Mouse (Mus musculus) c-Kit-positive CD71-positive TER-119-positive erythroid progenitor cells, embryonic 14.5 days (primary cell): ENCODE results near the gene 1810010H24Rik.
"Not testable (repeated sequence)": the region's sequence is repeated elsewhere in the genome, so short reads cannot be mapped to it uniquely, and the experiment has no call there.

Experiments used
- DNase-seq: peaks from one replicate; pipeline ENCODE4 v3.0.0-alpha.2; 2013; ENCODE audit warnings: low spot score

1810010H24Rik gene

GRCm38 (mm10) chr11:107025411-107026321 is at the start of gene 1810010H24Rik:
1810010H24Rik (plus strand) TSS chr11:107025681.
- no peak for DNase-seq

GRCm38 (mm10) chr11:106976194-106976593 is 49.3 kb upstream of the 1810010H24Rik start:
- no peak for DNase-seq

DNA sequence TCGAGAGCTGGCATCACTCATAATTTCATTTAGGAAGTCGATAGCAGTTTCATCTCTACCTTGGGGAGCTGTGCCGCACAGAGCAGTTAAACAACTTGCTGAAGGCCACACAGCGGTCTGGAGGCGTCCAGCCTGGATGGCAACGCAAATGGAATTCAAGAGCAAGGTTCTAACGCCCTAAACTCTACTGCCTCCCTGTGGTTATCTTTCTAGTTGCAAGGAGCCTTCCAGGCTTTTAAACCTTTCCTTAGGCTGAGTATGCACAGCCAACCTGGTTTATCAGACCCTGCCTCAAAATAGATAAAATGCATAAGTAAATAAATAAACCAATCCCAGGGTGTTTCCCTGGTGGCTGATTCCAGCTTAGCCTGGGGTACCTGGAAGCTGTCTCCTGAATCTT is 45.0 kb upstream of the 1810010H24Rik start:
- DNase-seq: peak; percentile 62

GRCm38 (mm10) chr11:106981787-106982186 is 43.7 kb upstream of the 1810010H24Rik start:
- DNase-seq: no peak

DNA sequence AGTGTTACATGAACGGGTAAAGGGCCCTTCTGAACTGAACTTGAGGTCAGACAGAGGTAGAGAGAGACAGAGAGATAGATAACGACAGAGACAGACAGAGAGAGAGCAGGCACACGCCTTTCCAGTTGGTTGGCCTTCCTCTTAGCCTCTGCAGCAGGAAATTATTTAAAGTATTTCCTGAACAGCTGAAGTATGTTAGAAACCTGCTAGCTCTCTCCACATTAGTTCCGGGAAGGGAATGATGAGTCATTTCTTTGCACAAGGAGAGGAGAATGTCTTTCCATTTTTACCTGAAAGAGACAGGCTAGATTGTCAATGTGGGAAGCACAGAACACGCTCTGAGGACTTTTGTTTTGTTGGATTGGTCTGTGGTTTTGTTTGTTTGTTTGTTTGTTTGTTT is 43.1 kb upstream of the 1810010H24Rik start:
- DNase-seq: no peak

DNA sequence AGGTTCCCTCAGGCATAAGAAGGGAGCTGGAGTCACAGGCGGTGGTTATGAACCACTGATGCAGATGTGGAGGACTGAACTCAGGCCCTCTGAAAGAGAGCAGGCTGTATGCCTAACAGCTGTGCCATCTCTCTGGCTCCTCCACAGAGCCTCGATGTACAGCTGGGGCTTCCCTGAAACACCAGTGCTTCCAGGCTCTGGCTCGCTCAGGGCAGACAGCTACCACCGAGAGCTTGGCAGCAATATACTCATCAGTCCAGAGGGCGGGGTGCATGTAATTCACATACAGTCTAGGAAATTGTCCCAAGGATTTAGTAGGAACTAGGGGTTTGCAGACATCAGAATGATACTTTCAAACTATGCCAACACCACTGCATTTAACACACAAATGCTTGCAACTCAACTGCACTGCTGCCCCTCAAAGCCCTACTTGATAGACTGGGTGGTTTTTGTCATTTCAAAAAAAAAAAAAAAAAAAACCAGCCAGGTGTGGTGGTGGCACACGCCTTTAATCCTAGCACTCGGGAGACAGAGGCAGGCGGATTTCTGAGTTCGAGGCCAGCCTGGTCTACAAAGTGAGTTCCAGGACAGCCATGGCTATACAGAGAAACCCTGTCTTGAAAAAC is 39.4 kb upstream of the 1810010H24Rik start:
- DNase-seq: not testable (repeated sequence)

GRCm38 (mm10) chr11:106987384-106987783 is 38.1 kb upstream of the 1810010H24Rik start:
- no peak for DNase-seq

- DNase-seq: peak; percentile 69
These were observed 31.0 kb upstream of the 1810010H24Rik start for GRCm38 (mm10) chr11:106994246-106995085.

DNA sequence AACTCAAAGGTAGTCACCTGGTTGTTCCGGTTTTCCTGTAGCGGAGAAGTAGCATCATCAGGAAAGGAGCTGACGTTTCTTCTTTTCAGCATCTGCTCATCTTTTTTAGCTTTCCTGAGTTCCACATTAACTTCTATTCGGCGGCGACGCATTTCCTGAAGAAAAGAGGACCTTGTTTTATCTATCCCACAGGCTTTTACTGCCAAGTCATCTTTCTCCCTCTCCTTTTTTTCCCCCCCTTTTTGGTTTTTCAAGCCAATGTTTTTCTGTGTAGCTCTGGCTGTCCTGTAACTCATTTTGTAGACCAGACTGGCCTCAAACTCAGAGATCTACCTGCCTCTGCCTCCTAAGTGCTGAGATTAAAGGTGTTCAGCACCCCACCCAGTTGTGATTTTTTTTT is 29.0 kb upstream of the 1810010H24Rik start:
- DNase-seq: not testable (repeated sequence)

DNA sequence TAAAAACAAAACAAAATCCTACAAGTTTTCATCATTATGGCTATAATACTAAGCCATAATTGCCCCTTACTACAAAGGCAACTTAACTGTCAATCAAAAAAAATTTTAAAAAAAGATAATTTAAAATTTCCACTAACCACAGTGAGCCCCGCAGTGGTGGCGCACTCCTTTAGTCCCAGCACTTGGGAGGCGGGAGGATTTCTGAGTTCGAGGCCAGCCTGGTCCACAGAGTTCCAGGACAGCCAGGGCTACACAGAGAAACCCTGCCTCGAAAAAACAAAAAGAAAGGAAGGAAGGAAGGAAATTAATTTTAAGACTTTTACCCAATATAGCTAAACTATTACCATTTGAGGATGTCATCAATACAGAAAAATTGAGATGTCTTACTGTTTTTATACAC is 27.5 kb upstream of the 1810010H24Rik start:
- DNase-seq: no peak

DNA sequence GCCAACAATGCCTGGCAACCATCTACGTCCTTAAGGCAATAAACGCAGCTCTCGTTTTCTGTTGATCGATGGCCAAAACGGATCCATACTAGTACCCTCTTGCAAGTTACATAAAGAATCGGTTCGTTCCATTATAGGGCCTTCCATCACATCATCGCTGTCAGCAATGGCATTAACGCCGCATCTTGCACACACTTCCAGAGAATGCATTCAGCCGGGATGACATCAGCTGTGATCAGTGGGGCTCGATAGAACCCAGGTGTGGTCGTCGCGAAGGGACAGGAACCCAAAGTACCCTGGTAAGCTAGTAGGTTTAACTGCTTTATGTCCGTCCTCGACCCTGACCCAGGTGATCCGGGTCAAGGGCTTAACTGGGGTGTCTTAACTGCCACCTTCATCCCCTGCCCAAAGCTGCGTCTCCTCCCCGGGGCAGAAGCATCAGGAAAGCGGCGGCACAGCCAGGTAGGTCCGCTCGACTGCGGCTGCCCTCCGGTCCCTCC is 26.8 kb upstream of the 1810010H24Rik start:
- DNase-seq: no peak

GRCm38 (mm10) chr11:106999151-106999948 is 26.1 kb upstream of the 1810010H24Rik start, which contains the start of gene Kpna2:
Kpna2 (minus strand) TSS chr11:106999541.
- peak; percentile 93 for DNase-seq

DNA sequence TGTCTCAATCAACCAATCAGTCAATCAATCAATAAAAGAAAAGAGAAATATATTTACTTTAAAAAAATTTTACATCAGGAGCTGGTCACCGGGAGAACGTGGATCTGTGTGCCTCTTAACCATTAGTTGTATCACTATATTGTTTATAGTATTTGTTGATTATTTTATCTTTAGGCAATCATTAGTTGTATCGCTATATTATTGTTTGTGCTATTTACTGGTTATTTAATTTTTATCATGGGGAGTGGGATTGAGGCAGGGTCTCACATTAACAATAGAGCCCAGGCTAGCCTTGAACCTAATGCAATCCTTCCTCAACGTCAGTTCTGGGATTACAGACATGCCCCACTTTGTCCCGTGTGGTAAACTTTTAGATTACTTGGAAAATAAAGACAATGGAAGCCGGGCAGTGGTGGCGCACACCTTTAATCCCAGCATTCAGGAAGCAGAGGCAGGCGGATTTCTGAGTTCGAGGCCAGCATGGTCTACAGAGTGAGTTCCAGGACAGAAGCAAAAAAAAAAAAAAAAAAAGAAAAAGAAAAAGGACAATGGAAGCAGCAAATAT is 25.4 kb upstream of the 1810010H24Rik start:
- DNase-seq: no peak

DNA sequence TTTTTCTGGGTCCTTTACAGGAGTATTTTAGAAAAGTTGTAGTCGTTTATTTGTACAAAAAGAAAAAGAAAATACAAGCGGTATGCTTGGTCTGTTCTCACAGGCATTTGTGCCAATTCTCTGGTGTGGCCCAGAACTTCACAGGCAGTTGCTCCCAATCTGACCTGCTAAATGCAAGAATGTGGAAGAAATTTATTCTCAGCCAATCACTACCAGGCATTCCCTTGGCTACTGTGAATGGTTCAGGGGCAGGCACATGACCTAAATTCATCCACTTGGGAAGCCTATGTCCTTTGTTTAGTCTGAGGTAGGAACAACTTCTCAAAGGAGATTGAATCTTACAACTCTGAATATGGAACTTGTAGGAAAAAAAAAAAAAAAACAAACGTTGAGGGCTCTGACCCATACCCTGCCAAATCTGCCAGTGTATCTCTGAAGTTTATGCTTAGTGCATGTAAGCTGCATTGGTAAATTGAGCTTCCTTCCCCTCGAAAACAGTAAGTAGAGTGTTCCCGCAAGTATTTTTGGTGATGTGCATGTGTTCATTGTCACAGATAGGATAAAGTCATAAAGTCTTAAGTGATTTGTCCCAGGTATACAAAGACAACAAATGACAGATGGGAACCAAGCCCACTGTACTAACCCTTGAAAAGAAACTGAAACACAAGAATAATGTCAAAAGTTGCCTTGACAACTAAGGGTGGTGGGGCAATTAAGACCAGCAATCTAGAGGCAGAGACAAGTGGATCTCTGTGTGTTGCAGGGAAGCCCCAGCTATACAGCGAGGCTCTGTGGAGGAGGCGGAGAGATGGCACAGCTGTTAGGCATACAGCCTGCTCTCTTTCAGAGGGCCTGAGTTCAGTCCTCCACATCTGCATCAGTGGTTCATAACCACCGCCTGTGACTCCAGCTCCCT is 23.5 kb upstream of the 1810010H24Rik start:
- DNase-seq: no peak

DNA sequence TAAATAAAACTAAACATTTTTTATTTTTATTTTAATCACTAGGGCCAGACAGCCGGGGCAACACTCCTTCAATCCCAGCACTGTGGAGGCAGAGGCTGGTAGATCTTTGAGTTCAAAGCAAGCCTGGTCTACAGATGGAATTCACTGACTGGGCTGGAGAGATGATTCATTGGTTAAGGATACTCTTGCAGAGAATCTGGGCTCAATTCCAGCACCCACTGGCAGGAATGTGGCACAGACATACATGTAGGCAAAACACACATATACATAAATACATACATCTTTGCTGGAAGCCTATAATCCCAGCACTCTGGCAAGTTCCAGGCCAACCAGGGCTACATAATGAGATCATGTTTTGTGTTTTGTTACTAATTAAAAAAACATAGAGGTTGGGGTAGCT is 19.9 kb upstream of the 1810010H24Rik start:
- DNase-seq: no peak

DNA sequence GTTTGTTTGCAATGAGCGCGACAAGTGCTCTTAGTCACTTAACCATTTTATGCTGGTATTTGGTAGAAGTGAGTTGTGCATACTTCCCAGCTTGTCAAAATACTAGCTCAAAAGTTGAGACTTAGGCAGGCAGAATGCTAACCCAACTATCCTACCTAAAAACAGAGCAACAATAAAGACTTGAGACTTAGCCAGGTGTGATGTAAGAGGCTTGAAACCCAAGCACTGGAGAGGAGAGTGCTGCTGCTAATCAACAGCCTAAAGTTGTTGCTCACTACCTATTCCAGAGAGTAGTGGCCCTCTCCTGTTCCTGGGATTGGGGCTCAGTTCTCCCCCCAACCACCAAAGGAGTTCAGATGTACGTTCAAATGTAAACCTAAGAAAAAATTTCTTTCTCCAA is 15.0 kb upstream of the 1810010H24Rik start:
- DNase-seq: no peak

GRCm38 (mm10) chr11:107011171-107011570 is 14.3 kb upstream of the 1810010H24Rik start:
- no peak for DNase-seq

GRCm38 (mm10) chr11:107011669-107012323 is 13.7 kb upstream of the 1810010H24Rik start:
- DNase-seq: no peak

DNA sequence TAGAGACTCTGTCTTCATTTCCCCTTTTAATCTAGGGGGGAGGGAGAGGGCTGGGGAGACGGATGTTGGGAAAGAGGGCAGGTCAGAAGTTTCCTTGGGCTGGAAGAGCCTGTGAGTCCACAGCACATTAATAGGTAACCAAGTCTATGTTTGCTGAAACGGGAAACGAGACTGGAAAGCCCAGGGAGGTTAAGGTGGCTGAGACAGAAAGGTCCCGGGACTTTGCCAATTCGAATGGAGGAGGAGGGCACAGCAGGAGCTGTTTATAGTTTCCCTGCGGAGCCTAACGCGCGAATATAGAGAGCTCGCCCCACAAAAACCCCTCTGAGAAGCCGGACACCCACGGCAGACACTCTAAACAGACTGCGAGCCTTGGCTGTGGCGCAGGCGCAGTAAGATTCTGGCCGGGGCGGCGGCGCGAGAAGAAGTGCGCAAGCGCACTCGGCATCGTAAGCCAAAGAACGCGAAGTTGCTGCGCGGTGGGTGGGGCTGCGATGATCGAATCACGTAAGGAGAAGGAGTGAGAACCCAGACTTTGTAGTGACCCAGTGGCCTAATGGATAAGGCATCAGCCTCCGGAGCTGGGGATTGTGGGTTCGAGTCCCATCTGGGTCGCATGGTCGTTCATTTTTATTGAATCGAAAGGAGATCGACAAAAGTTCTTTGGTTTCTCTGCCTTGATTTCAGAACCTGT is 13.0 kb upstream of the 1810010H24Rik start:
- DNase-seq: peak; percentile 99
